Mouse (Mus musculus) testis, postnatal 14 days (tissue): ENCODE results near the gene Itgb1bp1.
A peak's percentile ranks its signal among the peaks of the same experiment; 100 is the strongest.

Experiments used
- DNase-seq: peaks from one replicate; pipeline ENCODE4 v3.0.0; 2021; ENCODE audit warnings: low spot score

Gene Itgb1bp1

GRCm38 (mm10) chr12:21301324-21301723 lies 15.2 kb upstream of the Itgb1bp1 start:
- DNase-seq: no peak

GRCm38 (mm10) chr12:21298856-21299255 lies 12.8 kb upstream of the Itgb1bp1 start:
- no peak for DNase-seq

- DNase-seq: no peak
Observed at GRCm38 (mm10) chr12:21289651-21290050, 3.6 kb upstream of the Itgb1bp1 start.

GRCm38 (mm10) chr12:21288716-21289395 lies 2.8 kb upstream of the Itgb1bp1 start:
- no peak for DNase-seq

GRCm38 (mm10) chr12:21286712-21287650 lies 897 bp upstream of the Itgb1bp1 start:
- DNase-seq: no peak

GRCm38 (mm10) chr12:21285508-21286242 lies 409 bp downstream of the Itgb1bp1 start:
- no peak for DNase-seq

GRCm38 (mm10) chr12:21284761-21285441 lies 1.2 kb downstream of the Itgb1bp1 start, which contains the start of gene Cpsf3:
TSS of gene Cpsf3 (plus strand) at chr12:21285391.
- no peak for DNase-seq

- no peak for DNase-seq
Observed at GRCm38 (mm10) chr12:21277352-21277864, 8.7 kb downstream of the Itgb1bp1 start.

GRCm38 (mm10) chr12:21274446-21274845 lies 11.6 kb downstream of the Itgb1bp1 start:
- no peak for DNase-seq

GRCm38 (mm10) chr12:21268083-21268616 lies 17.9 kb downstream of the Itgb1bp1 start:
- no peak for DNase-seq

GRCm38 (mm10) chr12:21266784-21267098 lies 19.3 kb downstream of the Itgb1bp1 start:
- no peak for DNase-seq

GRCm38 (mm10) chr12:21265946-21266783 lies 19.9 kb downstream of the Itgb1bp1 start:
- peak; percentile 21 for DNase-seq

GRCm38 (mm10) chr12:21265501-21265900 lies 20.6 kb downstream of the Itgb1bp1 start:
- no peak for DNase-seq

- DNase-seq: no peak
Observed at GRCm38 (mm10) chr12:21264970-21265369, 21.1 kb downstream of the Itgb1bp1 start.

- DNase-seq: no peak
Observed at GRCm38 (mm10) chr12:21264241-21264640, 21.8 kb downstream of the Itgb1bp1 start.

- no peak for DNase-seq
Observed at GRCm38 (mm10) chr12:21263256-21263655, 22.8 kb downstream of the Itgb1bp1 start.

GRCm38 (mm10) chr12:21261521-21261920 lies 24.6 kb downstream of the Itgb1bp1 start:
- DNase-seq: no peak

GRCm38 (mm10) chr12:21260494-21261256 lies 25.4 kb downstream of the Itgb1bp1 start:
- DNase-seq: no peak

GRCm38 (mm10) chr12:21247711-21248392 lies 38.2 kb downstream of the Itgb1bp1 start:
- DNase-seq: no peak
